Mouse (Mus musculus): ENCODE results near the gene Srsf10. TPM values are rescaled to one million over a fixed set of nuclear protein-coding genes. Genes with fewer than 3 reads are reported as not detected.

The Srsf10 gene
- polyA plus RNA-seq, 2 experiments from 2014 or later, result 172 to 181 TPM

GRCm38 (mm10) chr4:135856223-135857091, 910 bp downstream of the Srsf10 start:
- ATAC-seq, result no peak

DNA sequence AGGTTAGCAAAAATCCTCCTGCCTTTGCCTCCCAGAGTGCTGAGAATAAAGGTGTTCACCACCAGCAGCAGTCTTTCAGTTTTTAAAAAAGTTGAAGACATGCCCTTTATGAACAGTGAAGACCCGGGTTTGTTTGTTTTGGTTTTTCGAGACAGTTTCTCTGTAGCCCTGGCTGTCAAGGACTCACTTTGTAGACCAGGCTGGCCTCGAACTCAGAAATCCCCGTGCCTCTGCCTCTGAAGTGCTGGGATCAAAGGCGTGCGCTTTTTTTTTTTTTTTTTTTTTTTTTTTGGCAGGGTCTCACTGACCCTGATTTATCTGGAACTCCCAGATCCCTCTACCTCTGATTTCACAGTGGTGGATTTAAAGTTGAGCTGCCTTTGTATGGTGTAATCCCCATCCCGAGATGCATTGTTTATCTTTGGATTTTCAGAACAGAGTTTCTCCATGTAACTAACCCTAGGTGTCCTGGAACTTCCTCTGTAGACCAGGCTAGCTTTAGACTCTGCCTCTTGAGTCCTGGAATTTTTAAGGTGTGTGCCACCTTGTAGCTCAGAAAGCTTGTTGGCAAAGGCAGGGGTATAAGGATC, 2.1 kb downstream of the Srsf10 start:
- ATAC-seq, result no peak

GRCm38 (mm10) chr4:135868996-135869395, 13.4 kb downstream of the Srsf10 start:
- ATAC-seq, result no peak

DNA sequence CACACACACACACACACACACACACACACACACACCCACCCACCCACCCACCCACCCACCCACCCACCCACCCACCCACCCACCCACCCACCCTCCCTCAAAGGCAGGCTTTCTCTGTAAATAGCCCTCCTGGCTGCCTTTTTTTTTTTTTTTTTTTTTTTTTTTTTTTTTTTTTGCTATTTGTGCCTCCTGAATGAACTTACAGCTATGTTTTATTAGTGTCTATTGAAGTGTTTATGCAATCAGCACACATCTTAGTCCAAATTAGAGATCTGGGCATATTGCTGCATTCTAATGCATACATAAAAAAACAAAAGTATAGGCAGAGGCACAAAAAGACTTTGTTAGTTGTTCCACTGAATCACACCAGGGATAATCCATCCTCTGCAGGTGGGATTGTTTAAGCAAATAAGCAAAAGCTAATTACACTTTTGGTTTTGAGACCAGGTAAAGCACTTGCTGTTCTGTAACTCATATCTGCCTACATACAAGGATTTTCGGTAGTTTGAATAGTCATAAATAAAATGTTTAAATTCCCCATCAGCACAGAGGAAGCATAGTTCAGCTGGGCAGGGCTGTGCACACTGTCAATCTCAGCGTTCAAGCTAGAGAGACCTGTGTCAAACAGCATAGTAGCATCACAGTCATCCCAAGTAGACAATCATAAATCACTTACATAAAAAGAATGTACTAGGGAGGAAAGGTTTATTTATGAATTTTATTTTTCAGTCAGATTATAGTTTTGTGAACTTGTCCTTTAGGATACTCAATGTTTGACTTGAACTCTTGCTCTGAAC, 14.9 kb downstream of the Srsf10 start:
- ATAC-seq, result no peak

DNA sequence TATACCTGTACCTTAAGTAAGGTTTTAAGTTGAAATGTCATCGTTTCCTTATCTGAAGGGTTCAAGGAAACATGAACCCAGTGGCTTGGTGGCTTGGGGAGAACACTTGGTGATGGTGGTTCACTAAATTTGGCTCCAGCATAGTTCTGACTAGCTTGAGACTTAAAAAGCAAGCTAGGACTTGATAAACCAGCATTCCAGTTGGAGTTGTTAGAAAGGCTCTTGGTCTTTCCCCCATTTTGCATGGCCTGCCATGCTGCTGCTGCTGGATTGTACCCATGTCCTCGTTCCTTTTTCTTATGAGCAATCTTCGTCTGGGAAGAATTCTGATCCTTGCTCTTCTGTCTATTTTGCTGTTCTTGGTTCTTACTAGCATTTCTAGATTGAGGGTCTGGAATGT, 16.5 kb downstream of the Srsf10 start:
- no peak for ATAC-seq

DNA sequence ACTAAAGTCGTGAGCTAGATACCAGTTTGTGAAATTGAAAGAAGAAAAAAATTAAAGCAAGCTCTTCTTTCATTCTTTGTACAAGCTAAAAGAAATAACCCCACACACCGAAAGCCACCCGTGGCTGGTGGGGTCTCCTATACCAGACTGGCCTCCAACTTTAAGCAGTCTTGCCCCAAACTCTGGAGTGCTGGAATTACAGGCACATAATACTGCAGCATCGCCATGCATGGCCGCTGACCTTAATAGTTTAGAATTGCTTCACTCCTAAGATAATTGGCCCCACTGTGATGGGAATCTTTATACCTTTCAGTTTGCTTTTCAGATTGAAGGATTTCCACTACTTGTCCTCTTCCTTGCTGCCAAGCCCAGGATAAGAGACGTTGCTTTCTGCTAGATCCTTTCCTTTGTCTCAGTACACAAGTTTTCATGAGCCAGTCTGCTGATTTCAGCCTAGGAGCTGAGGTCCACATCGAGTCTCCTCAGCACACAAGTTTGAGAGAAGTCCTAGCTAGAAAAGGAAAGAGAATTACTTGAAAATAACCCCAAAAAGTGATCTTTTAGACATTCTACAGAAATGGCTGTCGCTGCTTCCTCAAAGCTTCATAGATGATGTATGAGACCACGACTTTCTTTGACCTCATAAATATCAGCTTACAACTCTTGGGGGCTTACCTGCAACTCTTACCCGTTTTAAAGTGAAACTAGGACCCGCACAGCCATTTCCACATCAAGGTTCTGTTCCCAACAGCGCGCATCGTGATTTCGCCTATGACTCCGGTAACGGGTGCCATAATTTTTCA, 17.2 kb downstream of the Srsf10 start:
- no peak for ATAC-seq

- ATAC-seq, result peak; percentile 42
Observed at GRCm38 (mm10) chr4:135873526-135874202, 18.1 kb downstream of the Srsf10 start, which contains the start of gene Pnrc2. TSS of gene Pnrc2 (minus strand) at chr4:135873850.

DNA sequence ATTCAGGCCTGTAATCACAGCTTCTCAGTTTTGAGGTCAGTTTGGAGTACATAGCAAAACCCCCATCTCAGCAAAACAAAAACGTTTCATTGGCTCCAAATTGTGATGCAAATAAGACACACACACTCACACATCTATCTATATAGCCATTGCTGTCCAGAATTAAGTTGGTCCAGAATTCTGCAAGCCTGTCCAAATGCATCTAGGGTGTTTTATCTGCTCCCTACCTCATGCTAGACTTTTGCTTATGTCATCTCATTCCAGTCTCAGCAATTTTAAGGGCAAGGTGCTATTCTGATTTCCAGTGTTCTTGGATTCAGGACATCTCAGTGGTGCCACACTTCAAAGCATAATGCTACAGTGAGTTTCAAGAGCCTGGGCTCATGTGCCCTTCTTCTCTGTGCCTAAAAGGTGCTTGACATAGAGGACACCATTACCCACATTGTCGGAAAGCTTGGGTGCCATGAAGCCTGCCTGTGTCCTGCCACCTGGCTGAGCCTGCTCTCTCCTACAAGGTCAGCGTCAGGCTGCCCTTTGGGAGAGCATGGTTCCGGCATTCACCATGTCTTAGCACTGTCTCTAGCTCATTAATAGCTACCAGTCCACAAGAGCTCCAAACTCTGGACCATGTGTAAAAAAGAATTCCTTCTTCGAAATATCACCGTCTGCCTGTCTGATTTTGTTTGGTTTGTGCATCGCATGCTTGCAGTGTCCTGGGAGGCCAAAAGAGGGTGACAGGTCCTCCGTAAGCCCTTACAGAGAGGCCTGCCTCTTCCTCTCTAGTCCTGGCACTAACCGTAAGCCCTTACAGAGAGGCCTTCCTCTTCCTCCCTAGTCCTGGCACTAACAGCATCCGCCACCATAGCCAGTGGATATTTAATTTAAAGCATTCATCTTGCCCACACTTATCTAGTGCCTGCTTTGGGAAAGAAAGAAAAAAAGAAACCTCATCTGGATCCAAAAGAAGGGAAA, 19.3 kb downstream of the Srsf10 start:
- no peak for ATAC-seq

GRCm38 (mm10) chr4:135875546-135875945, 20.0 kb downstream of the Srsf10 start:
- no peak for ATAC-seq

DNA sequence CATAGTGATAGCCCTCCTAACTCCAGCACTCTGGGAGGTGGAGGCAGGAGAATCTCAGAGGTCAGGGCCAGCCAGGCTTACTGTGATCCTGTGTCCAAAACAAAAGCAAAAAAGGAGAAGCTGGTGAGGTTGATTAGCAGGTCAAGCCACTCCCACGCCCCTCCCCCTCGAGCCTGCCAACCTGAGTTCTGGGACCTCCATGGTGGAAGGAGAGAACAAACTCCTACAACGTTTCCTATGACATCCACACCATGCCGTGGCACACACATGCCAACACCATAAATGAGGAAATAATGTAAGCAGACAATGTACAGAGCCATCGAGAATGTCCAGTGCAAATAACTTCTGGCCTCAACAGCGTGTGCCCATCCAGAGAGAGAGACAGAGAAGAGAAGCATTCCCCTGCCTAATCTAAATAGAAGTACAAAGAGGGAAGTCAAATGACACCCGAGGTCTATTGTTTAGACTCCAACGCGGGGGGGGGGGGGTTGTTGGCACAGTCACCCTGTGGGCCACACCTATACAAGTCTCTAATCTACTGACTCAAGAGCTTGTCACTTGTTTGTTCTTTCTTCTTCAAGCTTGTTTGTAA, 20.5 kb downstream of the Srsf10 start:
- ATAC-seq, result no peak

DNA sequence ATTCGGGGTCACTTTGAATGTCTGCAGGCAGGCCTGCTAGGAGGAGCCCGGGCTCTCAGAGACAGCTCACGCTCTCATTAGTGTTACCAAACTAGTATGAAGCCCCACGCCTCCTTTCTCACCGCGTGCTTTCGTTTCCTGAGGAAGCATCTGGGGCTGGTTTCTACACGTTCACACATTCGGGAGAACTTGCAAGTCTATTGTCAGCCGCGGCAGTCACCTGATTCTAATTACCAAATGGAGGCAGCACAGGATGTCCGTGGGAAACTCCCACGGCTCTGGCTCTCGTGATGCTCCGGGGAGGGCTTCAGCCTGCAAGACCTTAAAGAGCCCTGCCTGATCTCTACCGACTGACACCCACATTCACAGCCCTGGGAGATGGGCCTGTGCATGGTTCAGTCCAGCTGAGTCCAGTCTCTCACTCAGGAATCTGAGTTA, 21.1 kb downstream of the Srsf10 start:
- peak; percentile 80 for ATAC-seq

GRCm38 (mm10) chr4:135877742-135878141, 22.2 kb downstream of the Srsf10 start:
- ATAC-seq, result no peak

GRCm38 (mm10) chr4:135879021-135879420, 23.5 kb downstream of the Srsf10 start:
- ATAC-seq, result no peak

- ATAC-seq, result no peak
Observed at GRCm38 (mm10) chr4:135880018-135880417, 24.5 kb downstream of the Srsf10 start.

- no peak for ATAC-seq
Observed at GRCm38 (mm10) chr4:135880576-135880975, 25.0 kb downstream of the Srsf10 start.

- no peak for ATAC-seq
Observed at GRCm38 (mm10) chr4:135882023-135882422, 26.5 kb downstream of the Srsf10 start.

DNA sequence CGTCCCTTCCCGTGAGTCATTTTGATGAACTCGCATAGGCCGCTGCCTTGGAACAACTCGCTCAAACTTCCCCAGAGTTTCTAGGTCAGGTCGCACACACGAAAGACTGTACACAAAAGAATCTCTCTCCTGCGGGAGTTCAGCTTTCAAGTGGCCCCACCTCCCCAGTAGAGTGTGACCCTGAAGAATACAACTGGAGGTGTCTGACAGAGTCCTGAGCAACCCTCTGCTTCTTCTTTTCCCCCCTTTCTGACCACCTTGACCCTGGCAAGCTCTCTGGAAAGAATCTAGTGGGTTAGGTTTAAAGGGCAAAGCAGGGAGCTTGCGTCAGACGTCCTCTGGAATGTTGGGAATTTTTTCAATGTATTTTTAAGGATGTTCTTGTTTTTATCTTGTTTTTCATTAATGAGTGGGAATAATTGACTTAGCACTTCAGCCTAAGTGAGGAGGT, 27.9 kb downstream of the Srsf10 start:
- no peak for ATAC-seq

DNA sequence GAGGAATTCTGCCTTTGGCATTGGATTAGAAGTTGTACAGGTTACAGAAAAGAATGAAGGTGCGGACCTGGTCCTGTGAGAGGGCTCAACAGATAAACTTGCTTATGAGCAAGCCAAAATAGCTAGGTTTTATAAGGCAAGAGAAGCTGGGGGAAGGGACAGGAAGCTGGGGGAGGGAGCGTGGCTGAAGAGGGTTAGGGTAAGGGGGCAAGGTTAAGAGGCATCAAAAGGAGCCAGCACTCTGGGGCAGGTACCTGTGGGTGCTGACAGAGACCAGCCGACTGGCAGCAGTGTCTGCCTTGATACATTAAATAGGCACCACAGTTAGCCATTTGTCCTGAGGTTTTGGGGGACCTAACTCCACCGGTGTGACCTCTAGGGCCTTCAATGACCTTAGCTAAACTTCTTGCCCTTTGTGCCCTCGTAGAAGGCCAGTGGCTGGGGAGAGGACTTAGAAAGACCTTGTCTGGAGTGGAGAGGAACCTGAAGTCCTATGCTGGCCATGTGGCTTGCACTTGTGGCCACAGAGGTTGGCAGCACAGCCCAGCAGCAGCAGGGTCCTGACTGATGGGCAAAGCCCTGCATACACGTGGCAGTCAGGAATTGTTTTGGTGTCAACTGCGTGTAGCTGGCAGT, 28.5 kb downstream of the Srsf10 start:
- no peak for ATAC-seq

DNA sequence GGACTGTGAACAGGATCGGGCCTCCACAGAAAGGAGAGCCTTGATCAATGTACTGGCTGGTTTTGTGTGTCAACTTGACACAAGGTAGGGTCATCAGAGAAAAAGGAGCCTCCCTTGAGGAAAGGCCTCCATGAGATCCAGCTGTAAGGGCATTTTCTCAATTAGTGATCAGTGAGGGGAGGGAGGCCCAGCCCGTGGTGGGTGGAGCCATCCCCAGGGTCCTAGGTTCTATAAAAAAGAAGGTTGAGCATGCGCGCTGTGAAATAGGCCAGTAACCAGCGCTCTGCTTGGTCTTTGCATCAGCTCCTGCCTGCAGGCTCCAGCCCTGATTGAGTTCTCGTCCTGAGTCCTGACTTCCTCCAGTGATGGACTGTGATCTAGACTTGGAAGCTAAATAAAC, 29.0 kb downstream of the Srsf10 start:
- ATAC-seq, result no peak

DNA sequence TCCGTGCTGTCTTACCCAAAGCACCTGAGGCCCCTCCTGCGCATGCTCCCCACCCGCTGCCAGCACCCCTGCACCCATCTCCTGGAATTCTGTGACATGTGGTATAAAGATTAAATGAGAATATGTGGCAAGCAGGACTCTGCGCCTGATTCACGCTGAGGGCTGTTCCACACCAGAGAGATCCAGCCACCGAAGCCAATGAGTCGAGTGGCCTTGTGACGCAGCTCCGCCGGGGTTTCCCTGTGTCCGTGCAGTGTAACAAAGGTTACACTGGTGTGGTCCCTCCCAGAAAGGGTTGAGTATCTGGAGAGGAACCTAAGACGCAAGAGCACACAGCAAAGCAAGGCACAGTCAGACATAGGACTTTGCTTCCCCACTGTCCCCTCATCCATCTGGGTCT, 30.1 kb downstream of the Srsf10 start:
- no peak for ATAC-seq

Data from activated CD4-positive, CD25-positive, alpha-beta regulatory T cell, adult 4 months (primary cell).